Mouse (Mus musculus) central nervous system, embryonic 18 days (tissue): ENCODE results near the gene Vmn1r170. TPM values are rescaled to one million over a fixed set of nuclear protein-coding genes. Genes with fewer than 3 reads are reported as not detected.

Experiments used
- polyA plus RNA-seq: library from polyadenylated mRNA; depleted of rRNA; stranded (reverse); fragments of >200 nt; gene quantifications from 2 replicates; pipeline ENCODE4 v1.2.3, GENCODE M21; 2012; rRNA removed

Vmn1r170 gene
- polyA plus RNA-seq, result not detected in 2 replicates

DNA sequence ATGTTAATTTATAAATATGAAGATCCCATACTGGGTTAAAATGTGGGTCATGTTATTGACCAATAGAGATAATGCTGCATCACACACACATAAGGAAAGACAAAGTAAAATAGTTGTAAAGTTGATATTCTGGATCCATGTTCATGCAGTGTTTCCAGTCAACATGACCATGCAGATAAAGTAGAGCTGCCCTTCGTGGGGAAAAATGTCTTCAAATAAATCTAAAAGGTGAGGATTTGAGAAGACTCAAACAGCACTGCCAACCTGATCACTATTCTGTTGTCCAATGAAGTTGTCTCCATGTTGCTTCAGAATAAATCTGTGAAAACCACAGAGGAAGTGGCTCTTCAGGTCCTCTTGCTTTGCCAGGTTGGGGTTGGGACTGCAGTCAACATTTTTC, at the start of gene Vmn1r170:
TSS of gene Vmn1r170 (plus strand) at position 301 of the 400 bp plus-strand sequence.

DNA sequence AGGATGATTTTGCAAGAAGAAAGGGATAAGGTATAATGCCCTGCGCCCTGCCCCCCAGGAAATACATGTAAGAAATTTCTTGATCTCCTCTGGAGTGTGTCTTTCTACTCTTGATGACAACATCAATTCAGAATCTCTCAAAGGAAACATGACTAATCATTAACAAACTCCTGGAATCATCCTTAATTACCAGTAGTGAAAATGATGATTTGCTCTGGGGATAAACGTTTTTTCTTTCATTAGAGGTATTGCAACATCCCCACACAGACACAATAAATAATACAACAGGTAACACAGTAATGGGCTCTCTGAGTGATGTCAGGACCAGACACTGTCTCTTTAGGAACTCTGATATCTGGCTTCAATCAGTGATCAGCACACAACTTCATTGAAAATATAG, 30.7 kb upstream of the Vmn1r170 start, which contains the start of gene Vmn1r169:
TSS of gene Vmn1r169 (plus strand) at position 301 of the 400 bp plus-strand sequence.

GRCm38 (mm10) chr7:23630422-23630821, 24.4 kb downstream of the Vmn1r170 start, which contains the start of gene Vmn1r171:
Gene Vmn1r171, plus strand, starts transcription at chr7:23630722.

Other genes starting within 250 kb of the Vmn1r170 start
- 0.01 TPM in 1 of 2 replicates, not detected in the other for gene Nlrp5, start 220.3 kb upstream of the Vmn1r170 start, polyA plus RNA-seq
- not detected in 2 replicates for gene Vmn1r167, start 99.0 kb upstream of the Vmn1r170 start, polyA plus RNA-seq
- gene Vmn1r168, start 66.4 kb upstream of the Vmn1r170 start, polyA plus RNA-seq, result not detected in 2 replicates
- gene Vmn1r169, start 30.6 kb upstream of the Vmn1r170 start, polyA plus RNA-seq, result not detected in 2 replicates
- not detected in 2 replicates for gene Vmn1r171, start 24.5 kb downstream of the Vmn1r170 start, polyA plus RNA-seq
- gene Vmn1r172, start 52.1 kb downstream of the Vmn1r170 start, polyA plus RNA-seq, result not detected in 2 replicates
- gene Vmn1r173, start 94.5 kb downstream of the Vmn1r170 start, polyA plus RNA-seq, result not detected in 2 replicates
- gene Vmn1r174, start 146.1 kb downstream of the Vmn1r170 start, polyA plus RNA-seq, result not detected in 2 replicates
- not detected in 2 replicates for gene Vmn1r175, start 204.5 kb downstream of the Vmn1r170 start, polyA plus RNA-seq
- not detected in 2 replicates for gene Vmn1r176, start 231.2 kb downstream of the Vmn1r170 start, polyA plus RNA-seq